Mouse (Mus musculus) stomach, postnatal 0 days (tissue): ENCODE data around the gene Kars.

Experiments used
- CTCF ChIP-seq: IDR thresholded peaks from 2 replicates; pipeline ENCODE4 v1.5.1; 2016; ENCODE audit warnings: antibody characterized with exemption, low read depth, mild to moderate bottlenecking, moderate library complexity
- EP300 ChIP-seq: optimal IDR thresholded peaks from 2 replicates; pipeline ENCODE3; 2016; ENCODE audit warnings: antibody characterized with exemption

- TF ChIP-seq CTCF (no peak), EP300 (no peak)
Measured at GRCm38 (mm10) chr8:112009558-112009957, 1.6 kb downstream of the Kars start.
